Mouse (Mus musculus) liver, adult 2 months (tissue): ENCODE data around the gene Plcg1.

Source experiments
- CTCF ChIP-seq: fragments of 200-500 bp; IDR thresholded peaks from 2 replicates; pipeline ENCODE4 v1.5.1; 2011; ENCODE audit warnings: low read depth, low read length, control low read depth
- POLR2A ChIP-seq: fragments of 200-500 bp; IDR thresholded peaks from 2 replicates; pipeline ENCODE4 v1.6.1; 2011; ENCODE audit warnings: low read length, control low read depth; ENCODE audit not compliant: insufficient read depth; ENCODE audit errors: extremely low read depth

DNA sequence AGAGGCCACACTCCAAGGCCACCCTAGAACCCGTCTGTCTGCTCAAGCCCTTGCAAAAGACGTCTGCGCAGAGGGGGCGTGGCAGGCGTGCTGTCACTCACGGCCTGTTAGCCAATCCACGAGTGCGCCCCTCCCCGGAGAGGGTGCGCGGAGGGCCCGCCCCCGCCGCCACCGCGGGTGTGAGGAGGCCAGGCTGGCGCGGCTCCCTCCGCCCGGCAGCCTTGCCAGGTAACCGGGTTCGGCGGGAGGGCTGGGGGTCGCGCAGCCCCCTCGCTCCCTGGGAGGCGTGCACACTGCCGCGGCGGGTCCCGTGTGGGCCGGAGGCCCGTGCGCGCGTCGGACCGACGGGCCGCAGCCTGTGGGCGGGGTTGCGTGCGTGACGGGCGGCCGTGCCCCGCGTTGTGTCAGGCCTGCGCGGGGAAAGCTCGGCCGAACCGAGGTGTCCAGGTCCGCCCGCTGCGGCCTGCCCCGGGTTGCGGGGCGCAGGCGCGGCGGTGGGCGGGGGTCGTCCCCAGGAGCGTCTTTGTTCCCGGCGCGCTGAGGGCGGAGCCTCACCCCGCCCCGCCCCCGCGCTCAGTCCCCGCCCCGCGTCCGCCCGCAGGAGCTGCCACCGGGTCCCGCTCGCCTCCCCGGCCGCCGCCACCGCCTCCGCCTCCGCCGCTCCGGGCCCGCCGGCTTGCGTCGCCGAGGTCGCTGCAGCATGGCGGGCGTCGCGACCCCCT is at the start of gene Plcg1:
- no peak for TF ChIP-seq CTCF
- TF ChIP-seq POLR2A: peak; percentile 64; the same call in 1 of the 2 replicates
